In the genomic region with DNA sequence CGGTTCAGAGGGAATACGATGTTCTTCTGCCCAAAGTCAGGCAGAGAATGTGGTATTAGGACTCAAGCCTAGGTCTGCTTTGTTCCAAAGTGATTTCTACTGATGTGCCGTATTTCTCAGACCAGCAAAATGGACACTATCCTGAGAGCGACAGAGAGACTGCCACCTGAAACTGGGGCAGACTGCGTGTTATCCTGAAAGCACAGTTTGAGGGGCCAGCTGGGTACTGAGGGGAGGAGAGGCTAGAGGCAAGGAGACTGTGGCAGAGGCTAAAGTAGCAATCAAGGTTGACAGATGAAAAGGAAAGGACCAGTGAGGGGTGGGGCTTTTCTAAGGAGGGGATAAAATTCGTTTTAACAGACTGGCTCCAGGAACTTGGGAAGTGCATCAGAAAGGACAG, we compare ENCODE assay signal across 32 mouse cellular contexts. TPM values are rescaled to one million over a fixed set of nuclear protein-coding genes. Genes with fewer than 3 reads are reported as not detected.
A peak's percentile ranks its signal among the peaks of the same experiment; 100 is the strongest.
DNase-seq lines count a peak whose midpoint lies in the region; ATAC-seq lines count a peak whose summit lies in the region.
"Had no signal": no experiment of that assay in that cellular context is flagged by ENCODE, and none has a peak within 500 bp of the region (broad histone marks: within the 10 kb centered on the region; RNA-seq: fewer than 3 reads in every experiment).

No protein-coding gene starts in this region.

- H3K4me1 ChIP-seq in heart, embryonic 10.5 days: peaks cover 80% of the 10 kb centered on the region
- H3K4me1 ChIP-seq in heart, embryonic 13.5 days: peaks cover 82% of the 10 kb centered on the region
- H3K4me1 ChIP-seq in heart, embryonic 16.5 days (ENCODE audit: control insufficient read depth, insufficient read depth, low read length): peaks cover 55% of the 10 kb centered on the region
- peaks cover 8% of the 10 kb centered on the region for H3K4me1 ChIP-seq in forebrain, embryonic 11.5 days (replicated peaks; ENCODE audit: control insufficient read depth, insufficient read depth, low read length)

- H3K36me3 ChIP-seq in heart, embryonic 10.5 days: peaks cover 7% of the 10 kb centered on the region
- peaks cover 5% of the 10 kb centered on the region for H3K36me3 ChIP-seq in heart, embryonic 13.5 days
- peaks cover 3% of the 10 kb centered on the region for H3K36me3 ChIP-seq in heart, embryonic 16.5 days (ENCODE audit: control insufficient read depth, insufficient read depth)
- no peaks in the 10 kb centered on the region for H3K36me3 ChIP-seq in forebrain, embryonic 11.5 days (ENCODE audit: control insufficient read depth, insufficient read depth, low read length)
- H3K36me3 ChIP-seq: embryonic facial prominence, embryonic 12.5 days; embryonic facial prominence, embryonic 15.5 days; forebrain, embryonic 12.5 days; forebrain, embryonic 15.5 days; hindbrain, embryonic 10.5 days; hindbrain, embryonic 13.5 days; intestine, embryonic 15.5 days had no signal

- H3K4me2 ChIP-seq in heart, embryonic 13.5 days: no peak overlapping the region
- no peak overlapping the region for H3K4me2 ChIP-seq in heart, embryonic 16.5 days (ENCODE audit: low read depth, low read length)
- H3K4me2 ChIP-seq in forebrain, embryonic 11.5 days (ENCODE audit: low read depth, low read length, severe bottlenecking): no peak overlapping the region
- H3K4me2 ChIP-seq: embryonic facial prominence, embryonic 12.5 days; embryonic facial prominence, embryonic 15.5 days; forebrain, embryonic 12.5 days; forebrain, embryonic 15.5 days; hindbrain, embryonic 13.5 days; intestine, embryonic 15.5 days had no signal

- no peak for DNase-seq in heart, embryonic 10.5 days (ENCODE audit: low spot score)
- no peak for DNase-seq in heart, postnatal 36 days
- DNase-seq in heart, adult 8-10 months (ENCODE audit: low spot score): no peak
- peak; percentile 21 for DNase-seq in heart, postnatal 4 days
- DNase-seq in kidney, postnatal 10 days: no peak
- no peak for DNase-seq in forebrain, embryonic 11.5 days (ENCODE audit: low spot score)
- DNase-seq: adrenal gland, adult 2 months; adrenal gland, postnatal 14 days; cerebellum, adult 11 months; cerebellum, adult 2 months; cerebellum, adult 9-11 months; cerebellum, postnatal 25 days; gastrocnemius, postnatal 25 days; kidney, adult 11 months; kidney, adult 8-10 months had no signal

- intact Hi-C loops in heart, postnatal 36 days (cut with DNase I): no loop called here

- H3K9me3 ChIP-seq in heart, embryonic 10.5 days: no peaks in the 10 kb centered on the region; the same call in 1 of the 2 replicates
- H3K9me3 ChIP-seq in heart, embryonic 13.5 days: peaks cover 3% of the 10 kb centered on the region; the same call in 1 of the 2 replicates
- H3K9me3 ChIP-seq in heart, embryonic 16.5 days (replicated peaks; ENCODE audit: control insufficient read depth, low read length): peaks cover 4% of the 10 kb centered on the region; the same call in 1 of the 2 replicates
- H3K9me3 ChIP-seq in forebrain, embryonic 11.5 days (ENCODE audit: control insufficient read depth, low read length): no peaks in the 10 kb centered on the region; the same call in 1 of the 2 replicates
- H3K9me3 ChIP-seq: embryonic facial prominence, embryonic 12.5 days; embryonic facial prominence, embryonic 15.5 days; forebrain, embryonic 12.5 days; forebrain, embryonic 15.5 days; hindbrain, embryonic 10.5 days; hindbrain, embryonic 13.5 days; intestine, embryonic 15.5 days had no signal

- no peak overlapping the region for H3K4me3 ChIP-seq in heart, embryonic 10.5 days
- H3K4me3 ChIP-seq in heart, embryonic 13.5 days: no peak overlapping the region
- no peak overlapping the region for H3K4me3 ChIP-seq in heart, embryonic 16.5 days (ENCODE audit: low read length)
- no peak overlapping the region for H3K4me3 ChIP-seq in forebrain, embryonic 11.5 days (ENCODE audit: low read depth, low read length)
- H3K4me3 ChIP-seq: embryonic facial prominence, embryonic 12.5 days; embryonic facial prominence, embryonic 15.5 days; forebrain, embryonic 12.5 days; forebrain, embryonic 15.5 days; hindbrain, embryonic 10.5 days; hindbrain, embryonic 13.5 days; intestine, embryonic 15.5 days had no signal

- ATAC-seq in heart, embryonic 13.5 days (ENCODE audit: extremely low read depth, insufficient number of reproducible peaks, low FRiP score, low TSS enrichment): no peak
- no peak for ATAC-seq in heart, embryonic 16.5 days (replicated peaks; ENCODE audit: extremely low read depth, insufficient read depth, low FRiP score)
- ATAC-seq in forebrain, embryonic 11.5 days (replicated peaks; ENCODE audit: low FRiP score): no peak
- ATAC-seq: CD4-positive, CD25-positive, alpha-beta regulatory T cell, adult 4 months; forebrain, embryonic 15.5 days; hindbrain, embryonic 16.5 days; intestine, embryonic 15.5 days had no signal

- H3K9ac ChIP-seq in heart, embryonic 13.5 days: no peak overlapping the region
- no peak overlapping the region for H3K9ac ChIP-seq in heart, embryonic 16.5 days (ENCODE audit: low read length)
- H3K9ac ChIP-seq in forebrain, embryonic 11.5 days (ENCODE audit: low read length): no peak overlapping the region
- H3K9ac ChIP-seq: embryonic facial prominence, embryonic 12.5 days; embryonic facial prominence, embryonic 15.5 days; forebrain, embryonic 12.5 days; forebrain, embryonic 15.5 days; hindbrain, embryonic 13.5 days; intestine, embryonic 15.5 days had no signal

- 76% methylated on average over 6 of the region's 6 CpGs for WGBS in heart, embryonic 10.5 days
- 78% methylated on average over 6 of the region's 6 CpGs for WGBS in heart, embryonic 13.5 days
- WGBS in heart, embryonic 16.5 days: 84% methylated on average over 6 of the region's 6 CpGs
- 82% methylated on average over 6 of the region's 6 CpGs for WGBS in forebrain, embryonic 11.5 days

- H3K27ac ChIP-seq in heart, embryonic 10.5 days: peak overlapping the region; percentile 79
- H3K27ac ChIP-seq in heart, embryonic 13.5 days (replicated peaks): peak overlapping the region; percentile 50
- peak overlapping the region; percentile 100 for H3K27ac ChIP-seq in heart, embryonic 16.5 days (ENCODE audit: low read length)
- H3K27ac ChIP-seq in forebrain, embryonic 11.5 days (ENCODE audit: low read depth, low read length): no peak overlapping the region
- H3K27ac ChIP-seq: embryonic facial prominence, embryonic 12.5 days; embryonic facial prominence, embryonic 15.5 days; forebrain, embryonic 12.5 days; forebrain, embryonic 15.5 days; hindbrain, embryonic 10.5 days; hindbrain, embryonic 13.5 days; intestine, embryonic 15.5 days had no signal

- no peaks in the 10 kb centered on the region for H3K27me3 ChIP-seq in heart, embryonic 10.5 days (ENCODE audit: insufficient read depth, poor library complexity, severe bottlenecking)
- H3K27me3 ChIP-seq in heart, embryonic 13.5 days (replicated peaks): peaks cover 30% of the 10 kb centered on the region
- H3K27me3 ChIP-seq in heart, embryonic 16.5 days (ENCODE audit: control insufficient read depth, insufficient read depth, low read length): no peaks in the 10 kb centered on the region
- no peaks in the 10 kb centered on the region for H3K27me3 ChIP-seq in forebrain, embryonic 11.5 days (ENCODE audit: control insufficient read depth, insufficient read depth, low read length)
- H3K27me3 ChIP-seq: embryonic facial prominence, embryonic 12.5 days; embryonic facial prominence, embryonic 15.5 days; forebrain, embryonic 12.5 days; forebrain, embryonic 15.5 days; hindbrain, embryonic 13.5 days; intestine, embryonic 15.5 days had no signal

RNA-seq across cellular contexts. Expression of a gene that starts 6.4 kb away (rescaled TPM):
- polyA plus RNA-seq in heart, embryonic 10.5 days (2016; fragmentation: Nextera tagmentation; extraction: Ambion mirVana): 2,022 and 5,104 TPM in 2 replicates
- total RNA-seq in heart, postnatal 36 days (2021): 1,000 to 10,000 TPM; 2,242 to 2,437 TPM
- 3,662 and 3,747 TPM in 2 replicates for polyA plus RNA-seq in heart, embryonic 13.5 days (2015; fragmentation: Nextera tagmentation; extraction: Ambion mirVana)
- 1,000 to 10,000 TPM; 1,453 to 2,519 (median 2,136) TPM for total RNA-seq in heart, adult 8-10 months (2022)
- 6,075 and 6,619 TPM in 2 replicates for polyA plus RNA-seq in heart, embryonic 16.5 days (2015; fragmentation: Nextera tagmentation; extraction: Ambion mirVana)
- total RNA-seq in heart, postnatal 4 days (2021): 1,000 to 10,000 TPM; 1,764 to 1,922 TPM
- polyA plus RNA-seq in forebrain, embryonic 11.5 days (2014; fragmentation: Nextera tagmentation; extraction: Ambion mirVana): 0.11 and 0.52 TPM in 2 replicates
- total RNA-seq: adrenal gland, adult 2 months; common myeloid progenitor, adult 5-6 weeks; MEL had no signal
- polyA plus RNA-seq: adrenal gland, adult 2 months; CD4-positive, CD25-positive, alpha-beta regulatory T cell, adult 4 months had no signal

RNA-seq across cellular contexts. Expression of a gene that starts 14.4 kb away (rescaled TPM):
- polyA plus RNA-seq in heart, embryonic 10.5 days (2016; fragmentation: Nextera tagmentation; extraction: Ambion mirVana): 73.7 and 88.8 TPM in 2 replicates
- 10 to 100 TPM; 25.6 to 29.3 TPM for total RNA-seq in heart, postnatal 36 days (2021)
- 56.8 and 58.2 TPM in 2 replicates for polyA plus RNA-seq in heart, embryonic 13.5 days (2015; fragmentation: Nextera tagmentation; extraction: Ambion mirVana)
- 10 to 100 TPM; 22.3 to 31.5 (median 25.9) TPM for total RNA-seq in heart, adult 8-10 months (2022)
- 63.3 and 68.1 TPM in 2 replicates for polyA plus RNA-seq in heart, embryonic 16.5 days (2015; fragmentation: Nextera tagmentation; extraction: Ambion mirVana)
- total RNA-seq in heart, postnatal 4 days (2021): 10 to 100 TPM; 35.7 to 39.7 TPM
- polyA plus RNA-seq in forebrain, embryonic 11.5 days (2014; fragmentation: Nextera tagmentation; extraction: Ambion mirVana): 94.1 and 95.8 TPM in 2 replicates

RNA-seq across cellular contexts. Expression of a gene that starts 24.1 kb away (rescaled TPM):
- not detected in 2 replicates for polyA plus RNA-seq in heart, embryonic 10.5 days (2016; fragmentation: Nextera tagmentation; extraction: Ambion mirVana)
- not detected for total RNA-seq in heart, postnatal 36 days (2021)
- not detected in 2 replicates for polyA plus RNA-seq in heart, embryonic 13.5 days (2015; fragmentation: Nextera tagmentation; extraction: Ambion mirVana)
- total RNA-seq in heart, adult 8-10 months (2022): not detected
- polyA plus RNA-seq in heart, embryonic 16.5 days (2015; fragmentation: Nextera tagmentation; extraction: Ambion mirVana): not detected in 2 replicates
- not detected for total RNA-seq in heart, postnatal 4 days (2021)
- not detected in 2 replicates for polyA plus RNA-seq in forebrain, embryonic 11.5 days (2014; fragmentation: Nextera tagmentation; extraction: Ambion mirVana)
- total RNA-seq: adrenal gland, adult 2 months; adrenal gland, postnatal 14 days; adrenal gland, postnatal 4 days; common myeloid progenitor, adult 5-6 weeks; gastrocnemius, adult 8-10 months; gastrocnemius, postnatal 25 days; MEL had no signal
- polyA plus RNA-seq: adrenal gland, adult 2 months; C2C12; CD4-positive, CD25-positive, alpha-beta regulatory T cell, adult 4 months; cerebellum, adult 2 months; embryonic facial prominence, embryonic 12.5 days; embryonic facial prominence, embryonic 15.5 days; forebrain, embryonic 12.5 days; forebrain, embryonic 15.5 days; gonadal fat pad, adult 2 months; hindbrain, embryonic 10.5 days; hindbrain, embryonic 13.5 days; hindbrain, embryonic 16.5 days; intestine, embryonic 15.5 days had no signal

RNA-seq across cellular contexts. Expression of a gene that starts 34.1 kb away (rescaled TPM):
- 2,034 and 3,157 TPM in 2 replicates for polyA plus RNA-seq in heart, embryonic 10.5 days (2016; fragmentation: Nextera tagmentation; extraction: Ambion mirVana)
- over 10,000 TPM; 23,066 to 24,862 TPM for total RNA-seq in heart, postnatal 36 days (2021)
- 1,796 and 1,858 TPM in 2 replicates for polyA plus RNA-seq in heart, embryonic 13.5 days (2015; fragmentation: Nextera tagmentation; extraction: Ambion mirVana)
- over 10,000 TPM; 18,156 to 23,973 (median 22,335) TPM for total RNA-seq in heart, adult 8-10 months (2022)
- 2,302 and 2,585 TPM in 2 replicates for polyA plus RNA-seq in heart, embryonic 16.5 days (2015; fragmentation: Nextera tagmentation; extraction: Ambion mirVana)
- total RNA-seq in heart, postnatal 4 days (2021): over 10,000 TPM; 15,879 to 17,172 TPM
- polyA plus RNA-seq in forebrain, embryonic 11.5 days (2014; fragmentation: Nextera tagmentation; extraction: Ambion mirVana): 0.32 TPM in 1 of 2 replicates, not detected in the other
- total RNA-seq: adrenal gland, adult 2 months; common myeloid progenitor, adult 5-6 weeks; MEL had no signal
- polyA plus RNA-seq: adrenal gland, adult 2 months; CD4-positive, CD25-positive, alpha-beta regulatory T cell, adult 4 months; gonadal fat pad, adult 2 months had no signal

Comparison
In these comparisons a context has a peak if more than half of its experiments do, and no peak if none do; other contexts are left out.
1. RNA of a gene that starts 6.4 kb away (polyA plus RNA-seq): 6,075 to 6,619 TPM in heart, embryonic 16.5 days, 3,662 to 3,747 TPM in heart, embryonic 13.5 days and 2,022 to 5,104 TPM in heart, embryonic 10.5 days; 0.11 to 0.52 TPM in forebrain, embryonic 11.5 days; every median in the first group is over 1,000 times any median in the second.